Mouse (Mus musculus): Measurements from ENCODE around the gene Msmo1.

Gene Msmo1

DNA sequence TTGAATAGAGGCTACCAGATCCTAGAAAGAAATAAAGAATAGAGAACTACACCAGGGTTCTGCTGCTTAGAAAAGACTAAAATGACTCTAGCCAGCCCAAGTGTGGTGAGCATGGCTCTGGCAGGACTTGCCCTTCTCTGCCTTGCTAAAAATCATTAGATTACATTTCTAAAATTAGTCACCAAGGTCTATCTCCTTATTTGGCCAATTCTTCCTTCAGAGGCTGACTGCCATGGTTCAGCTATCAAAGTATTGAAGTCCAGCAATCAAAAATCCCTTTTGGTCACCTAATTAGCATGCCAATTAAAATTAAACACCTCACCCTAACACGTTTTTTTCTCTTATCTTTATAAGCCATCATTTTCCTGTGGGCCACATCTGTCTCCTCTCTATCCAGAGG, 22.0 kb downstream of the Msmo1 start:
- no peak for DNase-seq

- no peak for DNase-seq
Observed at GRCm38 (mm10) chr8:64707481-64707880, 26.1 kb downstream of the Msmo1 start.

DNA sequence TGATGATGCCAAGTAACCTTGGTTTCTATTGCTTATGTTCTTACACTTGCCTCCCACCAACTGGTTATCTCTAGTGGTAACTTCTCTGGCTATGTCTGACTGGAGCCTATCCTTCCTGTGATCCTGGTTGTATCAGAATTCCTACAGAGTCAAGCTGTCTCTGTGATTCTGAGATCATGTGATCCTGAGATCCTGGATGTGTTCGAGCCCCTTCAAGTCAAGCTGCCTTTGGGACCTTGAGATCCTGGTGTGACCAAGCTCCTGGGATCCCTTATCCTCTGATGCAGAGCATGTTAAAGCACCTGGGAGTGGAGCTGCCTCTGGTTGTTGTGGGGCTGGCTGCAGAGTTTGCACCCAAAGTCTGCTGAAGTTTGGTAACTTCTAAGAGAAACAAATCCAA, 30.4 kb downstream of the Msmo1 start:
- DNase-seq = no peak

DNA sequence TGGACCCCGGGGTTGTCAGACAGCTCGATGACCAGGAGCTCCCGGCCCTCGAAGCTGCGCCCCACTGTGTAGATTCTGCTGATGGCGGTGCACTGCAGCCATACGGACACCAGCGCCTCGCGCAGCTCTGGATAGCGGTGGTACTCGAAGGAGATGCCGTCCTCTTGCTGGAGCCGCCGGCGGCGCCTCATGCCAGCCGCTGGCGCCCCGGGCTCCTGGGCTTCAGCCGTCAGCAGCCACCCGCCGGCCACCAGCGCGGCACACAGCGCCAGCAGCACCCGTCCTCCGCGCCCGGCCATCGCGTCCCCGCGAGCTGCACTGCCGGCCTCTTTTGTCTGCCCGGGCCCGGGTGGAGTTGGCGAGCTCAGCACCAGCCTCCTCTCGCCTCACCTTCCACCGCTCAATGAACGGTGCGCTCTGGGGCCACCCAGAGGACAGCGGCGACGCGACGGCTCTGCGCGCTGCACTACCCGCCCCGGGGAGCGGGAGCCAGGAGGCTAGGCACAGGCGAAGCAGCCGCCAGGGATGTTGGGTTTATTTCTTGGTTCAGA, 40.9 kb downstream of the Msmo1 start, which contains the start of gene Cpe:
Cpe (minus strand) TSS at position 404 of the 551 bp plus-strand sequence.
- peak; percentile 95 to 96 for DNase-seq

GRCm38 (mm10) chr8:64691591-64692401, 41.8 kb downstream of the Msmo1 start:
- DNase-seq = no peak

DNA sequence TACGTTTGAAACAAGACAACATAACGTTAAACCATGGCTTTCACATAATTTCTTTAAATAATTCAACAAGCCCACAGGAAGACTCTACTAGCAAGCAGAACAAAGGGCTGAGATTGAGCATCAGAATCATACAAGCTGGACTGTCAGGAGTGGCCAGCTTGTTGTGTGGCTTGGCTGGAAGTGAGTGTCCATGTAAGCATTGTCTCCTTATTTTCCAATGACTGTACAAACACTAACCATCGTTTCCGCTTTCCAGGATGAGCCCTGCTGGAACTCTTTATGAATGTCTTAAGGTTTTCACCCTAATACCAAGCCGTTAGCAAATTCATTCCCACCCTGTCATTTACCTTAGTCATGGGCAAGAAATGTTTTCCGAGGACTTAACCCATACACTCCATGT, 42.7 kb downstream of the Msmo1 start:
- DNase-seq = peak; percentile 41 to 45

DNA sequence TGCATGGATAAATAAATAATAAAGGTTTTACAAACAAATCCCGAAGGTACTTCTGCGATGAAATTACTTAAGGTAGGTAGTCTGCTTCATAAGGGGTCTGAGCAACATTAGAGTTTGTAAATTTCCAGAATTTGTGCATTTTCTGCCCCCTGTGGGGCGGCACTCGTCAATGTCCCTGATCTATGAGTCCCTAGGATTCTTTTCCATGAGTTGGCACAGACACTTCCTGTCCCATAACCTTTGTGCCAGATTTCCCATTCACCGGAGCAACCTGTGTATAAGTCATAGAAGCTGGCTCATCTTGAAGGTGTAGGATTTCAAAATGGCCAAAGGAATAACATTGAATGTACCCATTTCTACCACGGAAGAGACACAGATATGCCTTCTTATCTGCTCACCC, 43.3 kb downstream of the Msmo1 start:
- peak in 1 of 2 experiments; percentile 27 for DNase-seq

DNA sequence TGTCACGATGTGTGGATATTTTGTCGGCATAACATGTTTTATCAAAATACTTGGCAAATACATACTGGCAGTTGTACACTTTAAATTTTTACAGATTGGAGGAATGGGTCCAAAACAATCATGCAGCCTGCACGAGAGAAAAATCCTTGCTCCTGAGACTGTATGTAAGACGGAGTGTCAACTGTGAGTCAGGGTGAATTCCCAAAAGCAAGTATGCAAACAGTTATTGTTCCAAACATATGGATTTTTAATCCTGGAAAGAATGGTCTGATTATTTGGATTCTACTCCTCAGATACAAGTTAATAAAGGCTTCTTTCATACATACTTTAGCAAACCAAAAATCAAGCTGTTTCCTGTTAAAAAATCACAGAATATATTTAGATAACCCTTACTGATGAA, 44.9 kb downstream of the Msmo1 start:
- DNase-seq = no peak

DNA sequence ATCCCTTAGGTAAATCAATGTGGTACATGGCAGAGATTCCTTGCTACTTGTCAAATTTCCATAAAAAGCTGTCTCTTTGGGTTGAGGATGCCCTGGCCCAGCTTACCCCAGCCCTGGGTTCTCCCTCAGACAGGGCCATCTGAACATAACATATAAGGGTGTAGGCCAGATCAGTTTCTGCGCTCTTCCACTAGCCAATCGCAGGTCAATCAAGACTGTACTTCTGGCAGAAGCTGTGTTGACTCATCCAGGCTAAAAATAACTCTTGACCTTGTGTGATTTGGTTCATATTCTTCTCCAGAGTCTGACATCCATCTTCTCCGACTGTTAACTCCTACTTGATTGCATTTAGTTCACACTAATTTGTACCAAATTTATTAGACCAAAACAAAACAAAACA, 45.4 kb downstream of the Msmo1 start:
- peak in 1 of 2 experiments; percentile 45 for DNase-seq

DNA sequence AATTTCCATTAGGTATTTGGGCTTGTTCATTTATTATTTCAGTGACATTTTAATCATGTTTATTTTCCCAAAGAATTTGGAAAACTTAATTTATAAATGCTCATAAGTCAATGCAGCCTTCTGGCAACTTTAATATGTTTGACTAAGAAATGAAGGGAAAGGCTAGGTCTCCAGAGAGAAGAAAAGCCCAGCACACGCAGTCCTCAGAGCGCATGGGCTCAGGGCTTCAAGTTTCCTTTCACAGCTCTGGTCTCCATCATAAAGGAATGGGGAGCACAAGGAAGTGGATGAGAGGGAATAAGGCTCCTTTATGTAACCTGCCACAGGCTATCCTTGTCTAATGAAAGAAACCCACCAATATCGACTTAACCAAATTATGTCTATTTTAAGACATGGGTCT, 51.1 kb downstream of the Msmo1 start:
- no peak for DNase-seq

- no peak for DNase-seq
Observed at GRCm38 (mm10) chr8:64676381-64676780, 57.2 kb downstream of the Msmo1 start.

GRCm38 (mm10) chr8:64674951-64675585, 58.5 kb downstream of the Msmo1 start:
- no peak for DNase-seq

DNA sequence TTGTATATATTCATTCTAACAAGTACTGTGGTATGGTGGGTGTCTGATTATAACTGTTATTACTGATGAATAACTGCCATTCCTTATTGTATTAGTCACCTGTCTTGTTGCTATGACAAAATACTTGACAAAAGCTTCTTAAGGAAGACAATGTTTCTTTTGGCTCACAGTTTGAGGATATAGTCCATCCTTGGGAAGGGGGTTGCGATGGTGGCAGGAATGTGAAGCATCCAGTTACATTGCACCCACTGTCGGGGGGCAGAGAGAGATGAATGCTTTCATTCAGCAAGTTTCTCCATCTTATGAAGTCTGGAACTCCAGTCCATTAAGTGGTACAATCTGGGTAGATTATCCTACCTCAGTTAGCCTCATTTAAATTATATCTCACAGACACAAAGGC, 60.7 kb downstream of the Msmo1 start:
- no peak for DNase-seq

- no peak for DNase-seq
Observed at GRCm38 (mm10) chr8:64671937-64672336, 61.7 kb downstream of the Msmo1 start.
